Mouse (Mus musculus): ENCODE measurements at regions not wholly inside any gene's neighbourhood (a gene's known extent, or its start where the extent isn't known, plus 50 kb on each side); places are given as distances from the start of the nearest gene placed in this dataset.

- DNase-seq (ENCODE audit: low spot score in 2 of 2) = no peak
These were observed 176.1 kb upstream of the Usp25 start for GRCm38 (mm10) chr16:76837450-76837849.

GRCm38 (mm10) chr16:76830371-76830770, 183.1 kb upstream of the Usp25 start:
- DNase-seq (ENCODE audit: low spot score in 2 of 2) = no peak

GRCm38 (mm10) chr16:76827674-76828441, 185.6 kb upstream of the Usp25 start:
- DNase-seq (ENCODE audit: low spot score in 2 of 2) = no peak

GRCm38 (mm10) chr16:76821261-76821660, 192.2 kb upstream of the Usp25 start:
- DNase-seq (ENCODE audit: low spot score in 2 of 2) = no peak

GRCm38 (mm10) chr16:76816056-76816885, 197.2 kb upstream of the Usp25 start:
- no peak for DNase-seq (ENCODE audit: low spot score in 2 of 2)

GRCm38 (mm10) chr16:76803725-76804124, 209.8 kb upstream of the Usp25 start:
- no peak for DNase-seq (ENCODE audit: low spot score in 2 of 2)

- DNase-seq (ENCODE audit: low spot score in 2 of 2) = peak; percentile 12 to 43
These were observed 226.9 kb upstream of the Usp25 start for GRCm38 (mm10) chr16:76786405-76787155.

- no peak for DNase-seq (ENCODE audit: low spot score in 2 of 2)
These were observed 230.8 kb upstream of the Usp25 start for GRCm38 (mm10) chr16:76782656-76783055.

GRCm38 (mm10) chr16:76775790-76776189, 237.7 kb upstream of the Usp25 start:
- no peak for DNase-seq (ENCODE audit: low spot score in 2 of 2)

GRCm38 (mm10) chr16:76774032-76774431, 239.5 kb upstream of the Usp25 start:
- no peak for DNase-seq (ENCODE audit: low spot score in 2 of 2)

- no peak for DNase-seq (ENCODE audit: low spot score in 2 of 2)
These were observed 240.0 kb upstream of the Usp25 start for GRCm38 (mm10) chr16:76773466-76773865.

GRCm38 (mm10) chr16:76768607-76769006, 244.9 kb upstream of the Usp25 start:
- DNase-seq (ENCODE audit: low spot score in 2 of 2) = peak in 1 of 2 experiments; percentile 41

- no peak for DNase-seq (ENCODE audit: low spot score in 2 of 2)
These were observed 246.9 kb upstream of the Usp25 start for GRCm38 (mm10) chr16:76766636-76767035.

- no peak for DNase-seq (ENCODE audit: low spot score in 2 of 2)
These were observed 248.0 kb upstream of the Usp25 start for GRCm38 (mm10) chr16:76765536-76765935.

GRCm38 (mm10) chr16:76764994-76765393, 248.5 kb upstream of the Usp25 start:
- no peak for DNase-seq (ENCODE audit: low spot score in 2 of 2)

- no peak for DNase-seq (ENCODE audit: low spot score in 2 of 2)
These were observed 250.8 kb upstream of the Usp25 start for GRCm38 (mm10) chr16:76762619-76763283.

- no peak for DNase-seq (ENCODE audit: low spot score in 2 of 2)
These were observed 251.7 kb upstream of the Usp25 start for GRCm38 (mm10) chr16:76761848-76762247.

GRCm38 (mm10) chr16:76761004-76761403, 252.5 kb upstream of the Usp25 start:
- DNase-seq (ENCODE audit: low spot score in 2 of 2) = no peak

- DNase-seq (ENCODE audit: low spot score in 2 of 2) = no peak
These were observed 258.6 kb upstream of the Usp25 start for GRCm38 (mm10) chr16:76754871-76755270.

- DNase-seq (ENCODE audit: low spot score in 2 of 2) = no peak
These were observed 267.1 kb upstream of the Usp25 start for GRCm38 (mm10) chr16:76746385-76746784.

GRCm38 (mm10) chr16:76741141-76741540, 272.4 kb upstream of the Usp25 start:
- no peak for DNase-seq (ENCODE audit: low spot score in 2 of 2)

Measured in adrenal gland, postnatal 4 days (tissue).